Mouse (Mus musculus) lung, postnatal 0 days (tissue): Measurements from ENCODE around the gene Tmem41b.

ENCODE experiments used
- CTCF ChIP-seq: IDR thresholded peaks from 2 replicates; pipeline ENCODE4 v1.5.1; 2016; ENCODE audit warnings: antibody characterized with exemption, mild to moderate bottlenecking
- EP300 ChIP-seq: IDR thresholded peaks from 2 replicates; pipeline ENCODE4 v1.6.1; 2016; ENCODE audit warnings: antibody characterized with exemption, mild to moderate bottlenecking, control low read depth

GRCm38 (mm10) chr7:110018117-110018630 lies 31.4 kb upstream of the Tmem41b start, which contains the start of gene Ipo7:
- TF ChIP-seq CTCF (0 out of 2 replicates have a peak, but pooled peaks have one; percentile 3), EP300 (no peak)
